Mouse (Mus musculus): ENCODE measurements around the gene Farsb. TPM values are rescaled to one million over a fixed set of nuclear protein-coding genes. Genes with fewer than 3 reads are reported as not detected.

Farsb gene
- polyA plus RNA-seq, 1 experiment from 2014 or later, result 141 TPM

DNA sequence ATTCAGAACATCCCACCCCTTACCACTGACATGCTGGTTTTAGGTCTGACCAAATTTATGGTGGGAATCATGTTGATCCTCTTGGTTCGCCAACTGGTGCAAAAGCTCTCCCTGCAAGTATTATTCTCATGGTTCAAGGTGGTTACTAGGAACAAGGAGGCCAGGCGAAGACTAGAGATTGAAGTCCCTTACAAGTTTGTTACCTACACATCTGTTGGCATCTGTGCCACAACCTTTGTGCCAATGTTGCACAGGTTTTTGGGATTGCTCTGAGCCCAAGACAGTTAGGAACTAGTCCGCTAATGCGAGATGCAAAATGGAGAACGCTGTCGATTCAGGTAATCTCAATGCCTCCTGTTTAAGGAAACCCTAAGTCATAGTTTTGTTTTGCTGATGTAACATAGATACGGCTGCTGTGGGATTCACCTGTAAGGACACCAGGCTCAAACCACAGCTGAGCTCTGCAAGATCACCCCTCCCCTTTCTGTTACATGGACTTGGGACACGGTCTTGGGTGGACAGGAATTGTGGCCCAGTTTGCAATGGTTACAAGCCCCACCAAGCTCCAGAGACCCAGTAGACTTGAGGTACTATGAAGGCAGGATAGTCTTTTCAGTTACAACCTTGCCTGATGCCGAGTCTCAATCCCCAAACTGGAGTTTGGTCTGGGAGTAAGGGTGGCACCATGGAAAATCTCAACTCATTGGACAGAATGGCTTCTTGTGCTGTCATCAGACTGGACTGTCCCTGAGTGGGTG lies 71.4 kb downstream of the Farsb start:
- H3K4me2 ChIP-seq (replicated peaks), result no peak overlapping the region
- H3K27ac ChIP-seq, result no peak overlapping the region
- H3K4me1 ChIP-seq, result no peaks in the 10 kb centered on the region
- H3K36me3 ChIP-seq, result no peaks in the 10 kb centered on the region
- ATAC-seq (ENCODE audit: insufficient number of reproducible peaks, insufficient read depth, low FRiP score, low TSS enrichment), result no peak
- WGBS, result 94% methylated on average over 9 of the region's 9 CpGs
- H3K9ac ChIP-seq, result no peak overlapping the region
- no peaks in the 10 kb centered on the region for H3K9me3 ChIP-seq
- no peak overlapping the region for H3K4me3 ChIP-seq
- no peaks in the 10 kb centered on the region for H3K27me3 ChIP-seq

DNA sequence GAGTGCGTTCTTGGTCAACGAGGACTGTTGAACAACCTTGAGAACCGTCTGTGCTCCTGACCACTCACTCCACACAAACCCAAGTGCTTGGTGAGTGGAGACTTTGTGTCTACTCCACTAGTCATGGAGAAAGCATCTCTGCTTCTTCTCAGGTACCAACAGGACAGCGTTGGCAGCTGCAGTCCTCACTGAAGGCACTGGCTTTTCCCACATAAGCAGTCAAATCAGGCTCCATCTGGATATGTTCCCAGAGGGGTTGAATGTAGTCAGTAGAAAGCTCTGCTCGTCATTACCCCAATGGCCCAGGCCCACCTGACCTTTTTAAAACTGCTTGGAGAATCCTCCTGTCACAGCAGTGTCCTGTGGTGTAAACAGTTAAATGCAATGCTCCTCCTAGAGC lies 74.3 kb downstream of the Farsb start:
- H3K4me2 ChIP-seq (replicated peaks), result no peak overlapping the region
- H3K4me1 ChIP-seq, result no peaks in the 10 kb centered on the region
- H3K9me3 ChIP-seq, result no peaks in the 10 kb centered on the region
- H3K36me3 ChIP-seq, result no peaks in the 10 kb centered on the region
- 86% methylated on average over 5 of the region's 5 CpGs for WGBS
- H3K27ac ChIP-seq, result no peak overlapping the region
- no peak overlapping the region for H3K4me3 ChIP-seq
- H3K27me3 ChIP-seq, result no peaks in the 10 kb centered on the region
- H3K9ac ChIP-seq, result no peak overlapping the region
- ATAC-seq (ENCODE audit: insufficient number of reproducible peaks, insufficient read depth, low FRiP score, low TSS enrichment), result no peak

DNA sequence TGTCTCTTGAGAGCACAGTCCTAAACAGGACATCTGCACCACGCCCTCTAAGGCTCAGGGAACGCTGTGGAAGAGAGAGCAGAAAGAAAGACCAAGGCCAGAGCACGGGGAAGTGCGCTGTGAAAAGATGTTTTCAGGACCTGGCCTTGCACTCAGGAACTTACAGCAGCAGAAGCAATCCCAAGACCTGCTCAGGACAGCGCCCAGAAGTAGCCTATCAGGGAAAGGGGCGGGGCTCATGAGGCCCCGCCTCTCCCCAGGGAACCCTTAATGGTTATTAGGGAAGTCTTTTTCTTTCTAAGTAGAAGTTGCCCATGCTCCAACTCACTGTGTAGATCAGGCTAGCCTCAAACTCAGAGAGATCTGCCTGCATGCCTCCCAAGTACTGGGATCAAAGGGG lies 76.0 kb downstream of the Farsb start:
- no peaks in the 10 kb centered on the region for H3K36me3 ChIP-seq
- WGBS, result 31% methylated on average over 7 of the region's 7 CpGs
- H3K4me3 ChIP-seq, result no peak overlapping the region
- no peak for ATAC-seq (ENCODE audit: insufficient number of reproducible peaks, insufficient read depth, low FRiP score, low TSS enrichment)
- no peaks in the 10 kb centered on the region for H3K27me3 ChIP-seq
- H3K4me2 ChIP-seq (replicated peaks), result no peak overlapping the region
- H3K9ac ChIP-seq, result no peak overlapping the region
- H3K27ac ChIP-seq, result no peak overlapping the region
- no peaks in the 10 kb centered on the region for H3K9me3 ChIP-seq
- H3K4me1 ChIP-seq, result no peaks in the 10 kb centered on the region

DNA sequence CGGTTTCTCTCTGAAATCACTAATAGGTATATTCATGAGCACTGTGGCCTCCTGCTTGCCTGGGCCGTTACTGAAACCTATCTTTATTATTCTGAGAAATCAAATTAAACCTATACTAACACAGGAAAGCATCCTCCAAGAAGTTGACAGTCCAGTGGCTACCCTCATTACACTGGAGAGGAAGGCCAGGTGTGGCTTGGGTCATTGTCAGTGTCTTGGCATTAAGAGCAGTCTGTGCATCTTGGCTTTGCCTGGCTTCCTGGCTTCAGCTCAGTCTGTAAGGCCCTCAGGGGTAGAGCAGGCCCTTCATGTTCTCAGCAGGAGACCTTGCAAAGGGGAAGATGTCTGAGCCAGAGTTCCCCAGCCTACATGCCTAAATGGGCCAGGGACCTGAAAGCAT lies 79.3 kb downstream of the Farsb start:
- Histone ChIP-seq H3K9ac (no peak overlapping the region), H3K4me2 (replicated peaks) (no peak overlapping the region), H3K4me1 (no peaks in the 10 kb centered on the region), H3K27me3 (no peaks in the 10 kb centered on the region), H3K27ac (no peak overlapping the region), H3K4me3 (no peak overlapping the region), H3K9me3 (no peaks in the 10 kb centered on the region), H3K36me3 (no peaks in the 10 kb centered on the region)
- 80% methylated on average over 2 of the region's 2 CpGs for WGBS
- no peak for ATAC-seq (ENCODE audit: insufficient number of reproducible peaks, insufficient read depth, low FRiP score, low TSS enrichment)

DNA sequence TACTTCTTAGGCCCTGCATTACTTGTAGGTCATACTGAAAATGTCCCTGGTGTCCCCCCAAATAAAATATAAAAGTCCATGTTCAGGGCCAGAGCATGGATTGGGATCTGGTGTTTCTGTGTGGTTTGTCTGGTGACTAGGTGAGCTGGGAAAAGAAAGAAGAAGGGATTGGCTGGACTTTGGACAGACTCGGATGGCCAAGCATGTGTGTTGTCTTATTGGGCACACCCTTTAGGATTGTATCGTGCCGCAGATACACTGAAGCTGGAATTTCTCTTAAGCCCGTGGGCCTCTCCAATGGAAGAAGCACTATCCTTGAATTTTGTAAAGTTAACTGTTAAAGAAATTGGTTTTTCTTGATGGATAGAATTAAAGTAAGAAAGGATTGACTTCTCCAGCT lies 87.3 kb downstream of the Farsb start:
- ATAC-seq (ENCODE audit: insufficient number of reproducible peaks, insufficient read depth, low FRiP score, low TSS enrichment), result no peak
- WGBS, result 93% methylated on average over 4 of the region's 4 CpGs
- H3K9me3 ChIP-seq, result no peaks in the 10 kb centered on the region
- H3K4me2 ChIP-seq (replicated peaks), result no peak overlapping the region
- H3K27me3 ChIP-seq, result no peaks in the 10 kb centered on the region
- no peaks in the 10 kb centered on the region for H3K4me1 ChIP-seq
- H3K27ac ChIP-seq, result no peak overlapping the region
- H3K36me3 ChIP-seq, result no peaks in the 10 kb centered on the region
- no peak overlapping the region for H3K4me3 ChIP-seq
- H3K9ac ChIP-seq, result no peak overlapping the region

DNA sequence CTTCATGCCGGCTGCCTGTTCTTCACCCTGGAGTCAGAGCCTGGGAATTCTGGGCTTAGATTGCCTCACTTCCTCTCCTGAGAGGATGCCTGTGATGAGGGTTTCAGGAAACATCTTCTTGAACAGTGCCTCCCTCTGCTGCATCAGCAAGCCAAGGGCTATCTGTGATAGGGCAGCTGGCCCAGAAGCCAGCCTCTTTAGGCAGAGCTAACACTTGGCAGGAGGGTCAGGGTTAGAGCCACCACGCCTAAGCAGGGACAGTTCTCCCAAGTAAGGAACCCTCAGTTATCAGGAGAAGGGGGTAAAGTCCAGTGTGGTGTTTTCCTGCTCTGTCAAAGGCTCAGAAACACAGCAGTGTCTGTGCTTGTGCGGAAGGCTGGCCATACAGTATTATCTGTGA lies 88.9 kb downstream of the Farsb start:
- Histone ChIP-seq H3K4me1 (peaks cover 10% of the 10 kb centered on the region), H3K9ac (no peak overlapping the region), H3K4me3 (no peak overlapping the region), H3K27me3 (no peaks in the 10 kb centered on the region), H3K27ac (no peak overlapping the region), H3K9me3 (no peaks in the 10 kb centered on the region), H3K4me2 (replicated peaks) (no peak overlapping the region), H3K36me3 (no peaks in the 10 kb centered on the region)
- ATAC-seq (ENCODE audit: insufficient number of reproducible peaks, insufficient read depth, low FRiP score, low TSS enrichment), result no peak
- WGBS, result 80% methylated on average over 3 of the region's 3 CpGs

DNA sequence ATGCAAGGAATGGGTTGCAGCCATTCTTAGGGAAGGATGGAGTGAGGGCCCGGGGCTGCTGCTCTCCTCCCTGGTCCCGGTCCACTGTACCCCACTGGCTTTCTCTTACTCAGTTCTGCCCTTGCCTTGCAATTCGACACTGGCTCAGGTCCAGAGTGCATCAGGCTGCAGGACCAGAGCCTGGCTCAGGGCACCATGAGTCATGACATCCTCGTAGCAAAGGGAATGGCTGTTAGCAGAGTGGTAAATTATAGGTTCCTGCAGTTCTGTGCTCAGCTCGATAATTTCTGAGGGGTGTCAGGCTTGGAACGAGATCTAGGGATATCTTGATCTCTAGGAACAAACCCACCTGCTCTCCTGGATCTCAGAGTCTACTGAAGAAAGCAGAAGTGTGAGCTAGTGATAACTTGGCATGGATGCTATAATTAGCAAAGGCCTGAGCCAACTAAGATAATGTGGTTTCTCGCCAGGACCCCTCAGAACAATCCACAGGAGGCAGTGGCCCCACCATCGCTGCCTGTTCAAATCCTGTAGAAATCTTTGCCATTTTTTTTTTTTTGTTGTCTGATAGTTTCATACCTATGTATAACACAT lies 92.3 kb downstream of the Farsb start:
- Histone ChIP-seq H3K9ac (no peak overlapping the region), H3K9me3 (no peaks in the 10 kb centered on the region), H3K27me3 (no peaks in the 10 kb centered on the region), H3K4me1 (peaks cover 10% of the 10 kb centered on the region), H3K4me2 (replicated peaks) (no peak overlapping the region), H3K4me3 (no peak overlapping the region), H3K27ac (peak overlapping the region; percentile 24; the same call in 1 of the 2 replicates), H3K36me3 (no peaks in the 10 kb centered on the region)
- WGBS, result 40% methylated on average over 8 of the region's 8 CpGs
- ATAC-seq (ENCODE audit: insufficient number of reproducible peaks, insufficient read depth, low FRiP score, low TSS enrichment), result no peak

DNA sequence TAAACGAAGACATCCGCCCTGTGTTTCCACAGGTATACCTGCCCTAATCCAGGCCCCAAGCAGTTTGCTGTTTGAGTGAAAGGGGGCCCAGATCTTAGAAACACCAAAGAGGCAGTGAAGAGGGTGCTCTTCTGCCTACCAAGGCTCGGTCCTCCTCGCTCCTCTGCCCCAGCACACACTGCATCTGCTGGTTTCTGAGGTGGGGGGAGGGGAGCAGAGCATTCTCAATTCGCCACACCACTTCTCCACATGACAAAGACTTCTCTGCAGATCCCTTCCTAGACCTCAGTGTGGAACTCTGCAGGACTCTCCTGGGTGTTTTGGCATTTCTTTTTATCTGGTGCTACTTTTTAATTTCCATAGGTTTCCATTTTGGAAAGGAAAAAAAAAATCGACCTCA lies 93.0 kb downstream of the Farsb start:
- H3K27me3 ChIP-seq, result no peaks in the 10 kb centered on the region
- H3K9me3 ChIP-seq, result no peaks in the 10 kb centered on the region
- peak; percentile 72; the same call in 1 of the 2 replicates for ATAC-seq (ENCODE audit: insufficient number of reproducible peaks, insufficient read depth, low FRiP score, low TSS enrichment)
- peak overlapping the region; percentile 72 for H3K27ac ChIP-seq
- H3K9ac ChIP-seq, result no peak overlapping the region
- H3K4me3 ChIP-seq, result no peak overlapping the region
- WGBS, result 32% methylated on average over 6 of the region's 6 CpGs
- H3K4me2 ChIP-seq (replicated peaks), result no peak overlapping the region
- peaks cover 10% of the 10 kb centered on the region for H3K4me1 ChIP-seq
- H3K36me3 ChIP-seq, result no peaks in the 10 kb centered on the region

DNA sequence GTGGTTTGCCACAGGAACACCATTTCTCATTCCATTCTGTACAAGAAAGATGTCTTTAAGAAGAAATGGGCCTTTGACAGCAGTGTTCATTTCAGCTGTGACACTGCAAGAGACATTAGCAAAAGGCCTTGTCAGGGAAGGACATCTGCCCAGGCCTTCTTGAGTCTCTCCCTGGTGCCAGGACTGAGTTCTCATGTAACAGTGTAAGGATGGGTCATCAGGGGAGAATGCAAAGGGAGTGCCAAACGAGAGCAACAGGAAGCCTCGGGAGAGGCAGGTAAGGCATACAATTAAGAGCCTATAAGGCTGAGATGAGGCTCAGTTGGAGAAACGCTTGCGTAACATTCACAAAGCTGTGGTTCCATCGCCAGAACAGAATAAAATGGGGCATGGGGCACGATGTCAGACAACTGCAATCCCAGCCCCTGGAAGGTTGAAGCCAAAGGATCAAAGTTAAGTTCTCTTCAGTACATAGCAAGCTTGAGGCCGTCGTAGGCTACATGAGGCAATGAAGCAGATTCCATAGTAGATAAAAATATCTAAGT lies 93.4 kb downstream of the Farsb start:
- no peak for ATAC-seq (ENCODE audit: insufficient number of reproducible peaks, insufficient read depth, low FRiP score, low TSS enrichment)
- Histone ChIP-seq H3K27ac (peak overlapping the region; percentile 72), H3K4me2 (replicated peaks) (no peak overlapping the region), H3K4me3 (no peak overlapping the region), H3K9me3 (no peaks in the 10 kb centered on the region), H3K4me1 (peaks cover 10% of the 10 kb centered on the region), H3K9ac (no peak overlapping the region), H3K36me3 (no peaks in the 10 kb centered on the region), H3K27me3 (no peaks in the 10 kb centered on the region)
- 58% methylated on average over 8 of the region's 8 CpGs for WGBS

DNA sequence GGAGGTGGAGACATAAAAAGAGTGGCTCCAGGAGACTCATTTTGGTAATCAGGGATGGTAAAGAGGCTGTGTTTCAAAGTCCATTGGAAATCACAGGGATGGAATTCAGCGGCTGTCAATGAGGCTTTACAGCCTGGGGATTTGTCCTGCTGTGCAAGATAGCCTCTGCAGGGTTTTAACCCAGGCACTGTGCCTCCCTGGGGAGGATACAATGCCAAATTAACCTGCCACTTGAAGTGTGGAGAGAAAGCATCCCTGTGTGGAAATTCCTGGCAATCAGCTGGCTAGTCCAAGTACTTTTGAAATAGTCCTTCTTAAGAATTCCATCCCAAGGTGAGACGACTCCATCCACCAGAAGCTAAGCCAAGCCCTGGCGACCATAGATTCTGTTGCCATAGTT lies 99.8 kb downstream of the Farsb start:
- no peaks in the 10 kb centered on the region for H3K36me3 ChIP-seq
- 17% methylated on average over 3 of the region's 3 CpGs for WGBS
- no peak overlapping the region for H3K9ac ChIP-seq
- H3K27me3 ChIP-seq, result no peaks in the 10 kb centered on the region
- H3K4me2 ChIP-seq (replicated peaks), result no peak overlapping the region
- H3K27ac ChIP-seq, result no peak overlapping the region
- H3K4me1 ChIP-seq, result no peaks in the 10 kb centered on the region
- ATAC-seq (ENCODE audit: insufficient number of reproducible peaks, insufficient read depth, low FRiP score, low TSS enrichment), result no peak
- no peak overlapping the region for H3K4me3 ChIP-seq
- no peaks in the 10 kb centered on the region for H3K9me3 ChIP-seq

DNA sequence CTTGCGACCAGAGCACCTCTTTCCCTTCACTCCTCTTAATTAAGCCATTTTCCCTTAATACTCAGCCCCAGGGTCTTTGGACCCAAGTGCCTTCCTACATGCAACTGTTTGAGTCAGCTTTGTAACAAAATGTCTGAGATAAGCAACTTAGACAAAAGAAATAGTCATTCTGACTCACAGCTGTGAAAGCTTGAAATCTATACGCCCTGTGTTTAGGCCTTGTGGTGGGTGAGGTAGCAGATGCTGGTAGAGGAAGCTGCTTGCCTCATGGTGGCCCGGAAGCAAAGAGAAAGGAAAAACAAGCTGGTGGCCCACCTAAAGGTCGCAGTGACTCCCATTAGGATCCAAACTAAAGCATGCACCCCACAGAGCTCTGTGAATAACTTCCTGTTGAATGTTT lies 100.8 kb downstream of the Farsb start:
- Histone ChIP-seq H3K4me3 (no peak overlapping the region), H3K4me2 (replicated peaks) (no peak overlapping the region), H3K27ac (no peak overlapping the region), H3K36me3 (no peaks in the 10 kb centered on the region), H3K4me1 (no peaks in the 10 kb centered on the region), H3K27me3 (no peaks in the 10 kb centered on the region), H3K9ac (no peak overlapping the region), H3K9me3 (no peaks in the 10 kb centered on the region)
- 37% methylated on average over 4 of the region's 4 CpGs for WGBS
- ATAC-seq (ENCODE audit: insufficient number of reproducible peaks, insufficient read depth, low FRiP score, low TSS enrichment), result no peak

DNA sequence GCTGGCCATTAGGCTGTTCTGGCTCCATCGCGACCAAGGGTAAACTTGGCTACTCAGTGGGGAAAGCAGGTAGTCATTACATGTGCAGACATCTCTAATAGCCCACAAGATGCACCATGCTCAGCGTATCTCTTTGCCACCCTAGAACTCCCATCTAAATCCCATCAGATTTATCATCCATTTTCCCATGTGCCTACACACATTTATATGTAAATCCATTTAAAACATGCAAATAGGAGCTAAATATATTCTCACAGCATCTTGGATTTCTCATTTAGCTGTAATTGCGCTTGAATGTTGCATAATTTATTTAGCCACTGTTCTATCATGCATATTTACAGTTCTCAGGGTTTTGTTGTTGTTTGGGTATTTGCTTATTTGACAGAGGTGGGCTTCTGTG lies 107.7 kb downstream of the Farsb start:
- H3K4me2 ChIP-seq (replicated peaks), result no peak overlapping the region
- no peaks in the 10 kb centered on the region for H3K36me3 ChIP-seq
- no peaks in the 10 kb centered on the region for H3K27me3 ChIP-seq
- no peak overlapping the region for H3K9ac ChIP-seq
- WGBS, result 92% methylated on average over 4 of the region's 4 CpGs
- H3K27ac ChIP-seq, result no peak overlapping the region
- H3K9me3 ChIP-seq, result no peaks in the 10 kb centered on the region
- no peaks in the 10 kb centered on the region for H3K4me1 ChIP-seq
- no peak for ATAC-seq (ENCODE audit: insufficient number of reproducible peaks, insufficient read depth, low FRiP score, low TSS enrichment)
- no peak overlapping the region for H3K4me3 ChIP-seq

Data from embryonic facial prominence, embryonic 12.5 days (tissue).